In the genomic region with DNA sequence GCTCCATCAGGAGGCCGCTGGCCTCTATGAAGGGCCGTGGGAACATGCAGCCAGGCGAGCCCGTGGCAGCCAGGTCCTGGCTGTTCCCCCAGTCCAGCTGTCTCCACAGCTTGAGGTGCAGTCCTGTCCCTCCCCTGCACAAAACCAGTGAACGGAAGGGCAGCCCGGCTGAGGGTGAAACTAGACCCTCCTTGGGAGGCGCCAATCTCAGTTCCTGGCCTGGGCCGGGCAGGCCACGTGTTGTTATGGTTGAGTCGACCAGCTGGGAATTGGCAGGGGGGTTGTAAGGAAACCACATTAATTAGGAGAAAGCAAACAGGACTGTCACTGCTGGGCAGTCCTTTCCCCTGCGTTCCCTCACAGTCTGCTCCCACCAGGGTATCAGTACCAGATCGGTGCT, we compare ENCODE assay signal across 9 mouse cellular contexts. TPM values are rescaled to one million over a fixed set of nuclear protein-coding genes. Genes with fewer than 3 reads are reported as not detected.
DNase-seq lines count a peak whose midpoint lies in the region; ATAC-seq and TF ChIP-seq lines count a peak whose summit lies in the region.
"Had no signal": no experiment of that assay in that cellular context is flagged by ENCODE, and none has a peak within 500 bp of the region (broad histone marks: within the 10 kb centered on the region; RNA-seq: fewer than 3 reads in every experiment).

No protein-coding gene starts in this region.

- no peak for TF ChIP-seq CTCF in bone marrow, adult 2 months (IDR thresholded peaks at IDR 0.05; ENCODE audit: control insufficient read depth, insufficient read depth, low read length)

- peak overlapping the region; percentile 46 for H3K27ac ChIP-seq in bone marrow, adult 2 months (ENCODE audit: control insufficient read depth, insufficient read depth, low read depth, low read length, poor library complexity)
- H3K27ac ChIP-seq: macrophage had no signal

- H3K4me1 ChIP-seq in bone marrow, adult 2 months (ENCODE audit: control insufficient read depth, insufficient read depth, low read length): peaks cover 5% of the 10 kb centered on the region

- peak; percentile 71 for DNase-seq in 416B (ENCODE audit: low read depth)
- peak; percentile 76 to 83 for DNase-seq in heart, adult 9 months (ENCODE audit: low spot score in 2 of 2)
- DNase-seq in kidney, postnatal 14 days: peak; percentile 46
- DNase-seq in neural tube, embryonic 10.5 days (ENCODE audit: extremely low spot score, low spot score): peak; percentile 59
- DNase-seq in frontal cortex, postnatal 10 days (ENCODE audit: low spot score in 2 of 2): no peak
- no peak for DNase-seq in natural killer cell, adult 2 months (ENCODE audit: low spot score in 2 of 2)

- peak; percentile 47; the same call in 1 of the 2 replicates for TF ChIP-seq POLR2A in bone marrow, adult 2 months (IDR thresholded peaks at IDR 0.05; ENCODE audit: borderline replicate concordance, control insufficient read depth, low read depth, low read length)

- no peak overlapping the region for H3K4me3 ChIP-seq in bone marrow, adult 2 months (replicated peaks; ENCODE audit: control insufficient read depth, low read depth, low read length)

- 3% methylated on average over 12 of the region's 12 CpGs for WGBS in bone marrow, adult 2 months

- no peak for ATAC-seq in megakaryocyte-erythroid progenitor cell, adult 5-6 weeks (replicated peaks; ENCODE audit: low FRiP score, low TSS enrichment, poor library complexity, severe bottlenecking)

RNA-seq across cellular contexts. Expression of gene Mrps18a, which starts 6.3 kb away (rescaled TPM):
- polyA plus RNA-seq in bone marrow, adult 2 months (2011; ENCODE audit: insufficient read depth, insufficient read length, low replicate concordance, missing spikeins): 42.0 and 90.6 TPM in 2 replicates
- total RNA-seq in megakaryocyte-erythroid progenitor cell, adult 5-6 weeks (2014; fragmentation: Nextera tagmentation): 67.8 and 89.9 TPM in 2 replicates
- total RNA-seq in megakaryocyte-erythroid progenitor cell, adult 5-6 weeks (2017): 39.1 and 50.0 TPM in 2 replicates

RNA-seq across cellular contexts. Expression of gene Rsph9, which starts 39.5 kb away (rescaled TPM):
- polyA plus RNA-seq in bone marrow, adult 2 months (2011; ENCODE audit: insufficient read depth, insufficient read length, low replicate concordance, missing spikeins): 1.7 and 5.0 TPM in 2 replicates
- 4.3 TPM in 1 of 2 replicates, not detected in the other for total RNA-seq in megakaryocyte-erythroid progenitor cell, adult 5-6 weeks (2014; fragmentation: Nextera tagmentation)
- total RNA-seq in megakaryocyte-erythroid progenitor cell, adult 5-6 weeks (2017): not detected in 2 replicates

RNA-seq across cellular contexts. Expression of gene Mad2l1bp, which starts 48.9 kb away (rescaled TPM):
- polyA plus RNA-seq in bone marrow, adult 2 months (2011; ENCODE audit: insufficient read depth, insufficient read length, low replicate concordance, missing spikeins): 25.9 and 32.7 TPM in 2 replicates
- total RNA-seq in megakaryocyte-erythroid progenitor cell, adult 5-6 weeks (2014; fragmentation: Nextera tagmentation): 15.4 and 16.1 TPM in 2 replicates
- 8.0 and 9.7 TPM in 2 replicates for total RNA-seq in megakaryocyte-erythroid progenitor cell, adult 5-6 weeks (2017)

RNA-seq across cellular contexts. Expression of gene Gtpbp2, which starts 56.3 kb away (rescaled TPM):
- 194 and 345 TPM in 2 replicates for polyA plus RNA-seq in bone marrow, adult 2 months (2011; ENCODE audit: insufficient read depth, insufficient read length, low replicate concordance, missing spikeins)
- total RNA-seq in megakaryocyte-erythroid progenitor cell, adult 5-6 weeks (2014; fragmentation: Nextera tagmentation): 47.9 and 52.5 TPM in 2 replicates
- 23.7 and 24.6 TPM in 2 replicates for total RNA-seq in megakaryocyte-erythroid progenitor cell, adult 5-6 weeks (2017)

Comparison
In these comparisons a context has a peak if more than half of its experiments do, and no peak if none do; other contexts are left out.
1. DNase-seq: peak in 416B (single experiment), heart, adult 9 months (2 of 2), kidney, postnatal 14 days (single experiment) and neural tube, embryonic 10.5 days (single experiment); none in frontal cortex, postnatal 10 days (0 of 2) and natural killer cell, adult 2 months (0 of 2).